Mouse (Mus musculus): ENCODE results near the gene Aff3. TPM values are rescaled to one million over a fixed set of nuclear protein-coding genes. Genes with fewer than 3 reads are reported as not detected.

Aff3 gene
- 0.68 and 0.70 TPM in 2 replicates for polyA plus RNA-seq (2012; rRNA removed)

DNA sequence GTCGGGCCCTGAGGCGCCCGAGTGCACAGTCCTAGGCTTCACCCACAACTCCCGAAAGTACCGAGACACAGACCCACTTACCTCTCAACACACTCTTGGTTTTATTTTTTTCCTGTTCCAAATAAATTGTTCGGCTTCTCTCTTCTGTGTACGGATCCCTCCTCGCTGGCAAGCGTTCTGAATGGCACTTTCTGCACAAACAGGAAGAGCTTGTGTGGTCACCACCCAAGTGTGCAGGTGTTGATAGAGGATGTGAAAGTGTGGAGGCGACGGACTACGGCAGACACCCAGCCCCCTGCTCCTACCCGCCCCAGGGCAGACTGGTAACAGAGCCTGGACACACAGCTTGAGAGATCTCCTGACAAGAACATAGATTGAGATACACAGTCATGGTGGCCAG is at the start of gene Aff3:
Gene Aff3, minus strand, starts transcription at position 179 of the 400 bp plus-strand sequence.

DNA sequence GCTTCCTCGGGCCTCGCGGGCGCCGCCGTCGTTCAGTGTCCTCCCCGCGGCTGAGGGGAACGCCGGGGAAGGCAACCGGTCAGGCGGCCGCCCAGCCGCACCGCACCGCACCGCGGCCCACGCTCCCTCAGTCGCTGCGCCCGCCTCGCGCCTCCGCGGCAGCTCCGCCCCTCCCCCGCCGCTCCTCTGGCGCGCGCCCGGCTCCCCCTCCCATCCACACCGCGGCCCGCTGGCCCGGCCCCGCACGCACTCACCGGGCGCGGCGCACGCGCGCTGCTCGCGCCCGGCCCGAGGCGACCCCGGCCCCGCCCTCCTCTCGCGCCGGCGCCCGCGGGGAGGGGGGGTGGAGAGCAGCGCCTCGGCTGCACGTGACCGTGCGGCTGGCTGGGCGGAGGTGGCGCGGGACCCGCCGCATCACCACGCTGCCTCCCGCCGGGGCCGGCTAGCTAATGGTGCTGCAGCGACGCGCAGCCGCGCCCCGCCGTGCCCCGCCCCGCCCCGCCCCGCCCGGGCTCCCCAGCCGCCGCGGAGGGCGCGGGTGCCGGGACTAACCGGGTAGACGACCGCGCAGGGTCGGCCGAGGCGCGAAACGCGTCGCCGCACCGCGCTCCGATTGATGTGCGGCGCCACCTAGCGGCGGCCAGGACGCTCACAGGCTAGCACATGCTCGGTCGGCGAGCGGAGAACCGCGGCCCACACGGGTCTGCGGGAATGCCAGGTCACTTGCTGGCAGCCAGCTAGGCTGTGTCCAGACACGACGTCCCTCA is 535.1 kb downstream of the Aff3 start, which contains the start of gene Rev1:
Gene Rev1, minus strand, starts transcription at position 301 of the 767 bp plus-strand sequence.

Other genes with a start within 250 kb of the Aff3 start
- 0.03 and 0.04 TPM in 2 replicates for gene Lonrf2, start 171.8 kb upstream of the Aff3 start, polyA plus RNA-seq (2012; rRNA removed)
- 0.01 and 0.04 TPM in 2 replicates for gene Chst10, start 233.2 kb upstream of the Aff3 start, polyA plus RNA-seq (2012; rRNA removed)